Comparison of ENCODE assay signal across 11 mouse cellular contexts in the genomic region with DNA sequence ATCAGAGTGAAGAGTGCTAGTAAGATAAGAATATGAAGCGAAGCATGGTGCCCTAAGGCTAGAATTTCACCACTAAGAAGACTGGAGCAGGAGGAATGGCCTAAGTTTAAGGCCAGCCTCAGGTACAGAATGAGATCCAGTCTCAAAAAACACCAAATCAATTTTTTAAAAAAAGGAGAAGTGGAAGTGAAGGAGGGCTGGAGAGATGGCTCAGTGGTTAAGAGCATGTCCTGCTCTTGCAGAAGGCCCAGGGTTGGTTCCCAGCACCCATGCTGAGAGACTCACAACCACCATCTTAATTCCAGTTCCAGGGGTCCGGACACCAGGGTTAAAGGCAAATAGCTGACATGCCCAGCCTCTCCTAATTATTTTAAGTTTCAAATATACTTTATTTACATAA.
"Had no signal": no experiment of that assay in that cellular context is flagged by ENCODE, and none has a peak within 500 bp of the region (broad histone marks: within the 10 kb centered on the region; RNA-seq: fewer than 3 reads in every experiment).

No protein-coding gene starts in this region.

- H3K4me2 ChIP-seq: limb, embryonic 13.5 days; neural tube, embryonic 15.5 days had no signal

- H3K36me3 ChIP-seq: limb, embryonic 13.5 days; neural tube, embryonic 15.5 days had no signal

- DNase-seq: kidney, adult 9 months; kidney, postnatal 36 days; midbrain, embryonic 14.5 days; thymus, postnatal 36 days had no signal

- H3K9me3 ChIP-seq: limb, embryonic 13.5 days; midbrain, embryonic 10.5 days; neural tube, embryonic 15.5 days had no signal

- H3K9ac ChIP-seq: limb, embryonic 13.5 days; liver, embryonic 14.5 days; neural tube, embryonic 15.5 days had no signal

- H3K4me3 ChIP-seq: layer of hippocampus, adult 2 months; limb, embryonic 13.5 days; midbrain, embryonic 10.5 days; myocyte; neural tube, embryonic 15.5 days had no signal

- H3K27ac ChIP-seq: kidney, postnatal 0 days; layer of hippocampus, adult 2 months; limb, embryonic 13.5 days; liver, embryonic 14.5 days; midbrain, embryonic 10.5 days; neural tube, embryonic 15.5 days had no signal

- H3K27me3 ChIP-seq: limb, embryonic 13.5 days; neural tube, embryonic 15.5 days had no signal
